Mouse (Mus musculus) thymus, adult 2 months (tissue): ENCODE data around the gene Padi1. TPM values are rescaled to one million over a fixed set of nuclear protein-coding genes. Genes with fewer than 3 reads are reported as not detected.

Source experiments
- DNase-seq: peaks from one replicate; pipeline ENCODE4 v3.0.0; 2021
- H3K27ac ChIP-seq: fragments of 200-500 bp; 2 replicates; pipeline ENCODE4 v1.5.1; 2012; ENCODE audit warnings: low read length, control low read depth; ENCODE audit not compliant: control insufficient read depth, insufficient read depth
- H3K27me3 ChIP-seq: fragments of 200-500 bp; 2 replicates; pipeline ENCODE4 v1.6.1; 2012; ENCODE audit warnings: mild to moderate bottlenecking, low read length, moderate library complexity, mixed read lengths; ENCODE audit not compliant: control insufficient read depth, insufficient read depth
- H3K36me3 ChIP-seq: fragments of 200-500 bp; 2 replicates; pipeline ENCODE4 v1.6.1; 2012; ENCODE audit warnings: mild to moderate bottlenecking, low read length, moderate library complexity; ENCODE audit not compliant: control insufficient read depth, insufficient read depth
- H3K4me1 ChIP-seq: fragments of 200-500 bp; replicated peaks from 2 replicates; pipeline ENCODE4 v1.6.1; 2012; ENCODE audit warnings: low read length; ENCODE audit not compliant: control insufficient read depth, insufficient read depth
- H3K4me3 ChIP-seq: fragments of 200-500 bp; 2 replicates; pipeline ENCODE4 v1.5.1; 2012; ENCODE audit warnings: mild to moderate bottlenecking, low read length, control low read depth, moderate library complexity; ENCODE audit not compliant: control insufficient read depth, insufficient read depth
- CTCF ChIP-seq: fragments of 200-500 bp; IDR thresholded peaks from 2 replicates; pipeline ENCODE4 v1.5.1; 2012; ENCODE audit warnings: mild to moderate bottlenecking, control low read depth, low read length, moderate library complexity, borderline replicate concordance; ENCODE audit not compliant: control insufficient read depth, poor library complexity, insufficient read depth; ENCODE audit errors: extremely low read depth
- POLR2A ChIP-seq: fragments of 200-500 bp; IDR thresholded peaks from 2 replicates; pipeline ENCODE4 v1.6.1; 2012; ENCODE audit warnings: mild to moderate bottlenecking, low read length, control low read depth, moderate library complexity; ENCODE audit not compliant: control insufficient read depth, poor library complexity, insufficient read depth; ENCODE audit errors: extremely low read depth
- WGBS: fragments of 180-500 bp; shearing (Covaris S2); methylation state at CpG from one replicate; pipeline ENCODE4 v1.1.7; 2018; 5-methylcytosine and 5-hydroxymethylcytosine counted together
- polyA plus RNA-seq: library from polyadenylated mRNA; depleted of rRNA; stranded (reverse); fragments of >200 nt; gene quantifications from 2 replicates; pipeline ENCODE4 v1.2.3, GENCODE M21; 2012; rRNA removed

Padi1 gene
- polyA plus RNA-seq, result 0.85 and 0.89 TPM in 2 replicates

DNA sequence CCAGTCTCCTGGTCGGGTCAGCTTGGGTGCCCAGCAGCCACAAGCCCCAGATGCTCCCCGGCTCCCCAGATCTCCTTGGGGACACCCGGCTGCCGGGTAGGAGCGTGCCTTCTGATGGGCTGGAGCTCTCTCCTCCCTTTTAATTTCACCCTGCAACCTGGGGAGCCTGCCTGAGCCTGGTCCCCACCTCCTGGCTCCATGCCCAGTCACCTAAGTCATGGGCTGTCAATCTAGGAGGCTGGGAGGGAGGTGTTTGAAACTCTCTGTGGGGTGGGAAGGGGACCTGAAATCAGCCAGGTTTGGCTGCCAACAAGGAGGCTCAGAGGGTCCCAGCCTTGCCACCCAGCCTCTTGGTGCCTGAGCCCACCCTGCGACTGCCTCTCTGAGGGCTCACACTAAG lies at the start of gene Padi1:
Gene Padi1 (minus strand): TSS at position 113 of the 400 bp plus-strand sequence.
- H3K4me3 ChIP-seq, result no peak within 1 kb of the TSS
- no peak for TF ChIP-seq CTCF
- no peak for TF ChIP-seq POLR2A
- H3K36me3 ChIP-seq, result no peaks in the 10 kb centered on the region
- 53% methylated on average over 6 of the region's 6 CpGs for WGBS
- no peak for DNase-seq
- H3K27me3 ChIP-seq, result no peaks in the 10 kb centered on the region
- H3K4me1 ChIP-seq, result no peaks in the 10 kb centered on the region
- H3K27ac ChIP-seq, result no peak within 1 kb of the TSS

GRCm38 (mm10) chr4:140892163-140892530 lies 46.6 kb upstream of the Padi1 start:
- 76% methylated on average over 1 of the region's 1 CpGs for WGBS
- Histone ChIP-seq H3K27ac (no peak overlapping the region), H3K4me1 (no peaks in the 10 kb centered on the region), H3K4me3 (no peak overlapping the region), H3K36me3 (no peaks in the 10 kb centered on the region), H3K27me3 (no peaks in the 10 kb centered on the region)
- TF ChIP-seq CTCF (no peak), POLR2A (no peak)
- no peak for DNase-seq

GRCm38 (mm10) chr4:140891525-140892162 lies 46.1 kb upstream of the Padi1 start:
- H3K27ac ChIP-seq, result no peak overlapping the region
- WGBS, result 97% methylated on average over 14 of the region's 14 CpGs
- no peak for TF ChIP-seq POLR2A
- no peak for TF ChIP-seq CTCF
- no peaks in the 10 kb centered on the region for H3K4me1 ChIP-seq
- DNase-seq, result no peak
- H3K36me3 ChIP-seq, result no peaks in the 10 kb centered on the region
- no peaks in the 10 kb centered on the region for H3K27me3 ChIP-seq
- no peak overlapping the region for H3K4me3 ChIP-seq

DNA sequence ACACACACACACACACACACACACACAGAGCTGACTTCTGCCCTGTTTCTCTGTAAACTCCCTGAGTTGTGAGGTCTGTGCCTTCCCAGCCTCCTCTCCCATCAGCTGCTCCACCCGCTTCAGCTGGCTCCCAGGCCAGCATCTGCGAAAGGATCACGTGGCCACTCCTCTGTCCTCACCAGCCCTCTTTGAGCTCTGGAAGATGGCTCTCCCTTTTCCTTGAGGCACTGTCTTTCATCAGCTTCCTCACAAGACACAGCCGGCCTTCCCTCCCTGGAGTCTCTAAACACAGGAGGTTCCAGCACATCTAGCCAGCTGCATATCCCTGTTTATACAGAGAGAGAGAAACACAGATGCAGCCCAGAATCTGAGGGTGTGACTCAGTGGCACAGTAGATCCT lies 38.3 kb upstream of the Padi1 start:
- DNase-seq, result no peak
- WGBS, result 81% methylated on average over 4 of the region's 4 CpGs
- Histone ChIP-seq H3K4me3 (no peak overlapping the region), H3K27ac (no peak overlapping the region), H3K27me3 (no peaks in the 10 kb centered on the region), H3K36me3 (no peaks in the 10 kb centered on the region), H3K4me1 (no peaks in the 10 kb centered on the region)
- no peak for TF ChIP-seq POLR2A
- no peak for TF ChIP-seq CTCF

- H3K4me1 ChIP-seq, result no peaks in the 10 kb centered on the region
- H3K36me3 ChIP-seq, result no peaks in the 10 kb centered on the region
- H3K4me3 ChIP-seq, result no peak overlapping the region
- no peak for DNase-seq
- no peak overlapping the region for H3K27ac ChIP-seq
- TF ChIP-seq CTCF (no peak), POLR2A (no peak)
- 95% methylated on average over 3 of the region's 3 CpGs for WGBS
- no peaks in the 10 kb centered on the region for H3K27me3 ChIP-seq
These were observed 37.4 kb upstream of the Padi1 start for GRCm38 (mm10) chr4:140882981-140883380.

DNA sequence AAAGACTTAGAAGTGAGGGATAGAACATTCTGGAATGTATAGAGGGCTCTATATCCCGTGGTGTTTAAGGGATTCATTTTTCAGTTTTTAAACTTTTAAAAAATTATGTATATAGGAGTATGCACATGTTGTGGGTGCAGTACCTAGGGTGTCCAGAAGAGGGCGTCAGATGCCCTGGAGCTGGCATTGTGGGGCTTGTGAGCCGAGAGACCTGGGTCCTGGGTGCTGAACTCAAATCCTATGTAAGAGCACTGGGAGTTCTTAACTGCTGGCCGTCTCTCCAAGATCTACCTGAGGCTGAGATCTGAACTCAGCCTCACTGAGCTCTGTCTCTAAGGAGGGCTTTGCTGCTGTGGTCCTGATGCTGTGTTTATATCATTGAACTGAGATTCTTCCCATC lies 36.8 kb upstream of the Padi1 start:
- WGBS, result 75% methylated on average over 4 of the region's 4 CpGs

DNA sequence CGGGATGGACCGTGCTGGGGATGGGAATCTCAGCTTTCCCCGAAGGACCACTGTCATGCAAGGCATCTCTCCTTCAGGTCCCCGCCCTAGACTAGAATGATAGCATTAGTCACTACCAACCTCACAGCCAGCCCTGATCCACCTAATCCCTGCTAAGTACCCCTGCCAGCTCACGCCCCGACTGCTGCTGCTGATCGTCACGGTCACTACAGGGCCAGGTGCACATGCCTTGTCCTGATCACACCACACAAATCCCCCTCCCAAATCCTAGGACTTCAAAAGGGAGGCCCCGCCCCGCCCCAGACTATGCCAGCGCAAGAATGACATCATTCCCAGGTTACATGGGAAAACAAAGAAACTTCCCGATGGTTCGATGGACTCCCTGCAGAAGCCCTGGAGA lies 36.2 kb upstream of the Padi1 start:
- no peaks in the 10 kb centered on the region for H3K36me3 ChIP-seq
- H3K4me1 ChIP-seq, result no peaks in the 10 kb centered on the region
- H3K27me3 ChIP-seq, result no peaks in the 10 kb centered on the region
- no peak overlapping the region for H3K27ac ChIP-seq
- no peak overlapping the region for H3K4me3 ChIP-seq
- no peak for DNase-seq
- WGBS, result 97% methylated on average over 13 of the region's 13 CpGs
- TF ChIP-seq POLR2A, result no peak
- no peak for TF ChIP-seq CTCF

More for the DNA sequence above, 36.8 kb upstream of the Padi1 start:
- H3K36me3 ChIP-seq, result no peaks in the 10 kb centered on the region
- H3K4me3 ChIP-seq, result no peak overlapping the region
- H3K27ac ChIP-seq, result no peak overlapping the region
- no peak for DNase-seq
- TF ChIP-seq POLR2A (no peak), CTCF (peak; percentile 75; the same call in 1 of the 2 replicates)
- H3K4me1 ChIP-seq, result no peaks in the 10 kb centered on the region
- no peaks in the 10 kb centered on the region for H3K27me3 ChIP-seq
